Mouse (Mus musculus): ENCODE measurements around the gene Fmn2. TPM values are rescaled to one million over a fixed set of nuclear protein-coding genes. Genes with fewer than 3 reads are reported as not detected.

Fmn2 gene
- total RNA-seq (2023), result not detected

GRCm38 (mm10) chr1:174501661-174502030, at the start of gene Fmn2:
TSS of gene Fmn2 (plus strand) at chr1:174501825.

Other genes with a start within 250 kb of the Fmn2 start
- gene Olfr419, start 249.8 kb upstream of the Fmn2 start, total RNA-seq (2023), result not detected
- not detected for gene Mptx1, start 171.3 kb upstream of the Fmn2 start, total RNA-seq (2023)
- gene Olfr417, start 136.7 kb upstream of the Fmn2 start, total RNA-seq (2023), result not detected
- not detected for gene Olfr248, start 110.8 kb upstream of the Fmn2 start, total RNA-seq (2023)
- not detected for gene Olfr414, start 77.8 kb upstream of the Fmn2 start, total RNA-seq (2023)
- gene Olfr220, start 59.7 kb upstream of the Fmn2 start, total RNA-seq (2023), result not detected

All from CD4-positive naive resting alpha-beta T cell, adult 57 days (primary cell).